Mouse (Mus musculus) megakaryocyte, adult 5-6 weeks (primary cell): ENCODE measurements around the gene Pter. TPM values are rescaled to one million over a fixed set of nuclear protein-coding genes. Genes with fewer than 3 reads are reported as not detected.

Source experiments
- ATAC-seq: 2 replicates; pipeline ENCODE4 v1.8.0; 2016; ENCODE audit warnings: mild to moderate bottlenecking, inconsistent platforms; ENCODE audit not compliant: poor library complexity, severe bottlenecking
- total RNA-seq, 2 experiments: library from RNA; stranded (forward) in 1 of 2; stranded (reverse) in 1 of 2; fragments of 153-499, 151-499 nt in 1 of 2; fragments of 221-1000, 200-1000 nt in 1 of 2; gene quantifications; 2 replicates each; pipeline versions ENCODE4 v1.2.3 to v1.2.4; 2015 to 2017

Pter gene
- 1.4 and 2.1 TPM in 2 replicates for total RNA-seq (2015)
- total RNA-seq (2017) = 3.0 and 5.6 TPM in 2 replicates

DNA sequence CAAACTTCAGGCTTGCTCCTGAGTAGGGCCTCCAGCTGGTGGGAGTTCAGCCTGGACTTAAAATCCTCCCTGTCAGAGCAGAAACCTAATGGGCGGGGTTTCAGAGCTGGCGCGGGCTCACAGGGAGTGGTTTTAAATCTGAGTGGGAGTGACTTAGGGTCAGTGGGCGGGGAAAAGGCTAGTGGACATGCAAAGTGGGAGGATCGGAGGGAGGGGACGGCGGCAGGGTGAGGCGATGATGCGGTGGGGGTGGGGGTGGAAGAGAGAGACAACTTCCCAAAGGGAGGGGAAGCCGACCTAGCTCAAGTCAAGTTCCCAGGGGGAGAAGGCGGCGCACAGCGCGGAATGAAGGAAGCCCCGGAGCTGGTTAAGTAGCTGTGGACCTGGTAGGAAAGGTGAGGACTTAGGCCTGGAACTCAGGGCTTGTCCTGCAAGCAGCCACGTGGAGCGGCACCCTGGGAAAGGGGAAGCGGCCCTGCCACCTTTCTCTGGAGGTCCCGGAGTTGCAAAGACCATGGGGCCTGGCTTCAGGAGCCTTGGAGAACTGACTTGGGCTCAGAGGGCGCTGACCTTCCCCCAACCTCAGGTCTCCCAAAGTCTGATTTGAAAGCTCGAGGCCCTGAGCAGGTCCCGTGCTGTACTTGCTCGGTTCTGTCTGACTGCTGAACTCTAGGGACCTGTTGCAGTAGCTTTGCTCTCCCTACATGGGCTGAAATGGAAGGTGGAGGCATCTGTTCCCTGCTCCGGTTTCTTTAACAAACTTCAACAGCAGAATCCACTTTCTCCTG is at the start of gene Pter:
Gene Pter (plus strand): TSS at position 238 of the 788 bp plus-strand sequence.
- ATAC-seq = peak; percentile 96

DNA sequence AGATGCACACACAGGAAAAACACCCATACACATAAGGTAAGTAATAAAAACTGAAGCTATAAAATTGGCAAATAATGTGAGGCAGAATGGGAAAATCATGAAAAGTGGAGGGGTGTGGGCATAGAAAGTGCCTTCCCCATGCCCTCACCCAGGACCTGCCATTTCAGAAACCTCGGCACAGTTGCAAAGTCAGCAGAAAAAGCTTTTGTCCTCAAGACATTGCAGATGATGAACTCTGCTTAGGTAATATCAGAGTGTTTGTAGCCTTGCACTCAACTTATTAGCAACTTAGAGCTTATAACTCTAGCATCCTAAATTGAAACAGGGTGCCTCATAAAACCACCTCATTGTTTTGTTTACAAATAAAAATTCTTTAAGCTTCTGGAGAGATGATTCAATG is 49.6 kb upstream of the Pter start:
- ATAC-seq = no peak

- no peak for ATAC-seq
Measured at GRCm38 (mm10) chr2:12879492-12879891, 44.3 kb upstream of the Pter start.

DNA sequence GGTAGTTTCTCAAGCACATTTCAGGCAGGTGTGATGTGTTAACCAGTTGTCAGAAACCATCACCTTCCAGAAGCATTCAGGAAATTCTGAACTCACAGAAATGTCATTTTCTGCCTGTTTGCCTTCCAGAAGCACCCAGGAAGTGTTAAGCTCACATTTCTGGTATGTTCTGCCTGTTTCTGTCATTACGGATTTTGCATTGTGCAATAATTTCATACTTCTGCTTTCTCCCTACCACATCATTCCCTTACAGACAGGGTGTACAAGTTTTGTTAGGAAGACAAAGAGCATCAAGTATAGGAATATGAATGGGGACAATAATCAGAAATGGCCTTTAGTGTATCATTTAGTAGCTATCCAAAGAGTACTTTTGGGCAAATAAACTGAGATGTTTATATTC is 42.8 kb upstream of the Pter start:
- ATAC-seq = peak; percentile 63

DNA sequence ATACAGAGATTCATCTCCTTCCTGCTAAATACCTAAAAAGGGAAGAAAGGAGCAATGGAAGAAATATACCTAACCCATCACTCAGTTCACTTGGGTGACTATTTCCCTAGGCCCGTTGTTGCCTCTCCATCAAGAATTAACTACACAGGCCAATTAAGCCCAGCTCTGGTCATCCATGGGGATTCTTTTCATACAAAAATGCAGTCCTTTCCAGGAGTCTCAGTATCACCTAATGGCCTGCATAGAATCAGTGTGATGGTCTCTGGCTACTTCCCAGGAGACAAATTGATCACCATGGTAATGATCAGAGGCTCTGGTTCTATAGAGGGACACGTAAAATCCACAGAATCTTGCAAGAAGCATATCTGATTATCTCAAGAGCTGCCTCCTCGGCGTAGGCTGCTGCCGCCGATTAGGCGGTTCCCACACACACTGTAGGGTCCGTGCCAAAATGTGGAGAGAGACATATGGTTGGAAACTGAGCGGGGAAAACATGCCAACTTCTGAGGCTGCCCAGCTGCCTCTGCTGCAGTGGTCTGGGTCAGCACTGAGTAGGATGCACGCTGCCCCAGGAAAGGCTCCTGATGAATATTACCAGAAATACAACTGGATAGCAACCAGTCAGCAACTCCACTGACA is 40.4 kb upstream of the Pter start:
- no peak for ATAC-seq

GRCm38 (mm10) chr2:12887015-12887414 is 36.8 kb upstream of the Pter start:
- no peak for ATAC-seq

- ATAC-seq = no peak
Measured at GRCm38 (mm10) chr2:12905786-12906185, 18.1 kb upstream of the Pter start.

GRCm38 (mm10) chr2:12925643-12926042 is 1.8 kb downstream of the Pter start:
- no peak for ATAC-seq

DNA sequence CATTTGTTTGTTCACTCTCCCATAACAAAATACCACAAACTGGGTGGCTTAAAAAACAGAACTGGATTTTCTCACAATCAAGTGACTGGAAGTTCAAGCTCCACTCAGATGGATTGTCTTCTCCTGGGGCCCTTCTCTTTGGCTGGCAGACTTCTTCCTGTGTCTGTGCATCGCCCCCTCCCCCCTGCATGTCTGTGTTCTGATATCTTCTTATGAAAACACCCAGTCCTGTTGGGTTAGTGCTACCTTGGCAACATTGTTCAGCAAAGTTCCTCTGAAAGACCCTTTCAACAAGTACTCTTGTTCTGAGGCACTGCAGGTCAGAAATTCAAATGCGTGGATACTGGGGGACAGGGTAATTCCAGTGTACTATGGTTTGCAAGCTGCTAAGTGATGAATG is 6.5 kb downstream of the Pter start:
- no peak for ATAC-seq

DNA sequence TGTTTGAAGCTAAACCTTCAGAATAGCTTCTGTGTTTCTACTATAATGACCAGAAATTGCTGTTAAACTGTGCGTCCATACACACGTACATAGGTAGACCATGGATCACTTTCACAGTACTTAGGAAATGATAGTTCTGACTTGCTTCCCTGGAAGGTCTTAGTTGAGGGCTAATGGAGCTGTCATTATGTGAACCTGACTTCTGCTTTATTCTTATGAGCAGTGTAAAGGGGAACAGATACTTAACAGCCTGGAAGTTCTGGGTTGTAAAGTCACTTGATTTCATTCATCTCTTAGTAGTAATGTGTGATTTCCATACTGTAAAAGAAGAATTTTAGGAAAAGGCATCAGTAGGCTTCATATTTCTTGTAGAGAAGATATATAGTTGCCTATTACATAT is 10.1 kb downstream of the Pter start:
- ATAC-seq = peak; percentile 59; the same call in 1 of the 2 replicates

DNA sequence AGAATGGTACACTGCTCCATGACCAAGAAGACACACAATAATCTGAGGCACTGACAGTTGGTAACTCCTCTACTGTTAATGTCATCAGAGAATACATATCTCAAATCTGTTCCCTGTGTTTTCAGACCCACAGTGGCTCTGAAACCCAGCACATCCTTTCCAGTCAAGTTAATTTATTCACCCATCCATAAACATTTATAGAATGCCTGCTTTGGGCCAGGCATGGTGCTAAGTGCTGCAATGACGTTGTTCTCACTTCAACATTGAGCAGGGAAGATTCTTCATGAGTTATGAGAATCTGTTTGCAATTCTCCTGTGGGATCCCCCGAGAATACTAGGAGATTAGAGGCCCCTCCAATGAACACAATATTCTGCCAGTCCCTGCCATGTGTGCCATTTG is 11.4 kb downstream of the Pter start:
- no peak for ATAC-seq

GRCm38 (mm10) chr2:12937461-12938217 is 13.8 kb downstream of the Pter start:
- no peak for ATAC-seq

- ATAC-seq = no peak
Measured at GRCm38 (mm10) chr2:12938641-12939040, 14.8 kb downstream of the Pter start.

- ATAC-seq = no peak
Measured at GRCm38 (mm10) chr2:12956703-12957424, 33.0 kb downstream of the Pter start.

DNA sequence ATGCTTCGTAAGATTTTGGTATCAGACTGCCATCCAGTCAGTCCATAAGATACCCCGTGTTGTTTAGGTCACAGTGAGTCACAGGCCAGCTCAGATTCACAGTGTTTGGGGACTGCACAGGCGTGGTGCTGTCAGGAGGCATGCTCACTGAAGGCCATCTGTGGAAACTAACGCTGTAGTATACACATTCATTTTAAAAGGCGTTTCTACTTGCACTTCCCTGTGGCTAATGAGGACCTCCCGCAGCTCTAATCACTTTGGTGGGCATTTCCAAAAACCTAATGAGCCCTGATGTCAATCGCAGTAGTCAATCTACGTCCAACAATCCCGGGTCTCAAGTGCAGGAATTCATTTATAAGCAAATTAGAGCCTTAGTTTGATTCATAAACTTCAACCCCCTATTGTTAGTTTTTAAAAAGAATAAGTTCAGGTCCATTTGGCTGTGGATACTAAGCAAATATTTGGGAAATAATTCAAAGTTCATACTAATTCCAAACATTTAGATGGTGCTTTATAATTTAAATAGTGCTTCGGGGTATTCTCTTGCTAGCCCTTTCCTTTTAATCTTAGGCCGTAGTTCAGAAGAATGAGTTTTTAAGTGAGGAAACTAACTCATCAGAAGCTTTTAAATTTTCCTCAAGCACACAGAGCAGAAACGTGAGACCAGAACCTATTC is 46.3 kb downstream of the Pter start:
- ATAC-seq = no peak

- ATAC-seq = no peak
Measured at GRCm38 (mm10) chr2:12973752-12974151, 49.9 kb downstream of the Pter start.

DNA sequence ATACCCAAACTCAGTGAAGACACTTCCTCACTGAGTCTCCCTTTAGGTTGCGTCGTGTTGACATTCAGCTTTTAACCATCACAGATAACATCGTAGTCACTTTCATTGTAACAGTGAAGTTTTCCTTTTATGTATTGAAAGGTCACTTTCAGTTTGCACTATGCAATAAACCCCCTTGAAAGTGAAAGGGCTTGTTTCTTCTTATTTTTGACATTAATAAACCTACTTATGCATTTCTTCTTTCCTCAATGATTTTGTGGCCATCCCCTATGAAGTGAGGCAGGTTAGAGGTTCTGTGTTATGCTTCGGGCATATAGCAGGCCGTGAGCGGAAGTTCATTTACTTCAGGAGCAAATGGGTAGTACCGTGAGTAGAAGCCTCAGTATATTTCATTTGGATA is 53.5 kb downstream of the Pter start:
- ATAC-seq = no peak

DNA sequence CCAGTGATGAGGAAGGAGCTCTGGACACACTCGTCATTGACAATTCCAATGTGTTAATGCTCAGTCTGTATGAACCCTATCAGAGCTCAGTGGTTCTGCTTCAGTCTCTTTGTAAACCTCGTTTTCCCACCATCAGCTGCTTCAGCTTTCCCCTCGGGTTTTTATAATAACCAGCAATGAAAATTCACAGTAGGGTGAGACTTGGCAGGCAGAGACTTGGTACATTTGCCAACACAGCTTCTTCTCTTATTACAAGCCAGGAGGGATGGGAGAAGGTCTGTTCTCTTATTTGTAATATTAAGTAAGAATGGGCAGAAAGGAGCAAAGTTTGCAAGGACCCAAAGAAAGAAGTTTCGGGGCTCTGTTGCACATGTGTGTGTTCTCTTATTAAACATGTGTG is 54.9 kb downstream of the Pter start:
- no peak for ATAC-seq

DNA sequence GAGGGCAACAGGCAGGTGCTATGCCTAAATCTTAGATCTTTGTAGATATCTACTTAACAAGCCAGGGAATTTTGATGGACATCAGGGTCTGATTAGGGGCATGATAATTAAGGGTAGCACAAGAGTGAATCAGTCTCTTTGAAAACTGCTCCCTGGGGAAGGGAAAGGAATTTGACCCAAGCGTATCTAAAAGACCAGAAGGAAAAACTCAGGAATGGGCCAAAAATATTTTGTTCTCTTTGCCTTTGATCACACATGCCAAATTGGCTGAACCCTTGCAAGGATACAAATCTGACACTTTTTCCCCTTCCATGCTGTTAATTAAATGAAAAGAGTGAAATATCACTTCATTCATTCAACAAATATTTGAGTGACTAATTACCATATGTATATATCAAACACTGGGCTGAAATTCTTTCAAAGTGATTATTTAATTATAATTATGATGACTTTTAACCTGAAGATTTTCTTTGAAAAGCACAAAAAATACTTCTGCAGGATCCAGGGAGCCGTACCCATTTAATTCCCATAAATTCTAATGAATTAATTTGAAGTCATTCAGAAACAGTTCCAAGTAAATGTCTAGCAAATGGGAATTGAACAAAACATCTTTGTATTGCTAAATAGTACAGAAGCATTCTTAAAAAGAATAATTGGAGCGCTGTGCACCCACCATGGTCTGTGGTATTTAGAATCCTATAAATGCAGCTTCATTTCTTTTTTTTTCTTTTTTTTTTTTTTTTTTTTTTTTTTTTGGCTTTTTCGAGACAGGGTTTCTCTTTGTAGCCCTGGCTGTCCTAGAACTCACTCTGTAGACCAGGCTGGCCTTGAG is 61.3 kb downstream of the Pter start:
- no peak for ATAC-seq

GRCm38 (mm10) chr2:13000026-13000425 is 76.2 kb downstream of the Pter start:
- no peak for ATAC-seq
